Mouse (Mus musculus): ENCODE results near the gene Glipr2. TPM values are rescaled to one million over a fixed set of nuclear protein-coding genes. Genes with fewer than 3 reads are reported as not detected.

Gene Glipr2
- total and polyA plus RNA-seq, 3 experiments, result 60.3 to 146 (median 62.8) TPM

DNA sequence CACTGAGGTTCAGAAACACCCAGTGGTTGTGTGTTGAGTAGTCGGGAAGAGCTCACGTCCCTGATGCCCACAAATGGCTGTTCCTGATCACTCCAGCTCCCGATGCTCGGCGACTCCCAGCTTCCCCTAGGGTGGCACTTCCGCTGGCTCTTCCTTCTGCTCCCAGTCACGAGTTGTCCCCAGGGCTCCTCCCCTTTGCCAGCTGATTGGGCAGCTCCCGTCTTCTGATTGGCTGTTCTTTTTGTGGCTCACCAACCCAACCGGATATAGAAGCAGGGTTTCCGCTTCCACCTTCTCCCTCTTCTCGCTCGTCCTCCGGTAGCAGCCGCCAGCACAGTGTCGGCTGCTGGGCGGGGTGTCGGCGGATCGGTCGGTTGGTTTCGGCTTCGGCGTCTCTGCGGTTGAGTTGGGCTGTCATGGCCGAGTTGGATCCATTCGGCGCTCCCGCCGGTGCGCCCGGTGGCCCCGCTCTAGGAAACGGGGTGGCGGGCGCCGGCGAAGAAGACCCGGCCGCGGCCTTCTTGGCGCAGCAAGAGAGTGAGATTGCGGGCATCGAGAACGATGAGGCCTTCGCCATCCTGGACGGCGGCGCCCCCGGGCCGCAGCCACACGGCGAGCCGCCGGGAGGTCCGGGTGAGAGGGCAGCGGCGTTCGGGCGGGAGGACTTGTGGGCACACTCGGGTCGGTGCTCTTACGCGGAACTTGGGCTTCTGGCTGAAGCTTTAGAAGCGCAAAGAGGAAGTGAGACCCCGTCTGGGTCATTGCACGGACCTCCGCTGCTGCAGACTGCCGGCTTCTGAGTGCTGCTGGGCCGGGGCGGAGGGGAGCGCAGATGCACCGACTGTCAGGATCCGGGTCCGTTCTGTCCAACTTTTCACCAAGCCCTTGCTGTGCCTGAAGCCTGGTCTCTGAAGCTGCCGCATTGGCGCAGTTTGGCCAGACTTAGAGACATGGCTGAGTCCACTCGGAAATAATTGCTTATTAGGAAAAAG, 55.5 kb downstream of the Glipr2 start (continued):
- TF ChIP-seq RCOR1 (conservative IDR thresholded peaks at IDR 0.05; ENCODE audit: low read depth, low read length) (no peak; the same call in 1 of the 2 replicates), TBP (conservative IDR thresholded peaks at IDR 0.05; ENCODE audit: low read depth, low read length) (peak; percentile 92), MAZ (IDR thresholded peaks at IDR 0.05; ENCODE audit: low read depth, low read length) (0 out of 2 replicates have a peak, but pooled peaks have one; percentile 35), ZC3H11A (IDR thresholded peaks at IDR 0.05; ENCODE audit: low read depth, low read length) (no peak), KAT2A (IDR thresholded peaks at IDR 0.05; ENCODE audit: insufficient replicate concordance, low read length) (peak; percentile 70; the same call in 1 of the 2 replicates), ZNF384 (IDR thresholded peaks at IDR 0.05; ENCODE audit: low read depth, low read length) (no peak), ZMIZ1 (IDR thresholded peaks at IDR 0.05; ENCODE audit: low read depth, low read length) (peak; percentile 96), CHD2 (IDR thresholded peaks at IDR 0.05; ENCODE audit: low read length) (peak; percentile 44; the same call in 1 of the 2 replicates), HCFC1 (IDR thresholded peaks at IDR 0.05; ENCODE audit: low read depth, low read length) (peak; percentile 82), E2F4 (IDR thresholded peaks at IDR 0.05; ENCODE audit: insufficient replicate concordance, low read depth, low read length) (no peak), JUN (IDR thresholded peaks at IDR 0.05; ENCODE audit: insufficient read depth, low read depth, low read length) (no peak), MEF2A (IDR thresholded peaks at IDR 0.05; ENCODE audit: borderline replicate concordance, low read depth, low read length) (no peak; the same call in 1 of the 2 replicates), IRF4 (IDR thresholded peaks at IDR 0.05; ENCODE audit: low read depth, low read length) (peak; percentile 67), GABPA (IDR thresholded peaks at IDR 0.05; ENCODE audit: insufficient replicate concordance, low read depth, low read length) (no peak), TCF12 (IDR thresholded peaks at IDR 0.05; ENCODE audit: low read depth, low read length) (peak; percentile 69), UBTF (IDR thresholded peaks at IDR 0.05; ENCODE audit: low read depth, low read length) (peak; percentile 46; the same call in 1 of the 2 replicates), EP300 (IDR thresholded peaks at IDR 0.05; ENCODE audit: low read length) (no peak), ETS1 (conservative IDR thresholded peaks at IDR 0.05; ENCODE audit: low read depth, low read length) (peak; percentile 44), SIN3A (IDR thresholded peaks at IDR 0.05; ENCODE audit: low read length) (peak; percentile 96), MAX (IDR thresholded peaks at IDR 0.05; ENCODE audit: low read length) (peak; percentile 62; the same call in 1 of the 2 replicates)

DNA sequence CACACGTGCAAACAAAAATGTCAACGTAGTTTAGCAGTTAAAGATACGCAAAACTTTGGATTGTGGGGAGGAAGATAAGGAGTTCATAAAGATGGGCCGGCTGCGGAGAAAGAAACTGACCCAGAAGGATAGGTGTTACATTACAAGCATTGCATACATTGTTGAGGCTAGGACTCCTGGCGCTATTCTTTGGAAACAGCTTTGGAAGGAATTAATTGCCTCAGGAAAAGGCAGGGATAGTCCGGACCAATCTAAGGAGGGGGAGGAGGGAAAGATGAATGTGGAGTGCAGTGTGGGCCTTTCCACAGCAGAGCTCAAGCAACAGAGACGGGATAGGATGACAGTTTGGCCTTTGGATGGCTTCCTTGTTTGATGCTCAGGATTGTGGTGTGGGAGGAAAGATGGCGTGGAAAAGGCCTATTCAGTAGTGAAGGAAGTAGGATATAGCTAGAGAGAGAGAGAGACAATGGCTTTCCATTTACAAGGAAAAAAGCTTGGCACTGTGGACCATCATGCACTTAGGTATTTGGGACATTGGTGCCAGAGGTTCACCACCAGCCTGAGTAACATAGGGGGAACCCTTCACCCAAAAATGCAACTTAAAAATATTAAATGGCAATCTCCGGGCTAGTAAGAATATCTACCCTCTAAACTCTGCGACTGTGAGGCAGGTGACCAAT, 56.3 kb downstream of the Glipr2 start:
- Histone ChIP-seq H3K9ac (ENCODE audit: insufficient read depth, low read depth) (peak overlapping the region; percentile 98), H3K4me3 (replicated peaks in 1 of 3; ENCODE audit: low read depth in 2 of 3, low read length in 2 of 3, poor library complexity in 1 of 3) (peak overlapping the region; percentile 63 to 90 (median 85)), H3K9me3 (replicated peaks; ENCODE audit: low read length) (no peaks in the 10 kb centered on the region), H3K27me3 (replicated peaks) (no peaks in the 10 kb centered on the region), H3K4me1 (ENCODE audit: control insufficient read depth in 1 of 2, insufficient read depth in 2 of 2) (peaks cover 6 to 45% of the 10 kb centered on the region in 2 experiments; a peak in 3 of 4 replicates), H3K27ac (ENCODE audit: insufficient read depth, low read depth) (no peak overlapping the region), H3K4me2 (ENCODE audit: insufficient read depth, low read depth, poor library complexity, severe bottlenecking) (peak overlapping the region; percentile 96), H3K36me3 (replicated peaks in 1 of 2; ENCODE audit: control insufficient read depth in 1 of 2, insufficient read depth in 1 of 2, low read length in 1 of 2) (peaks cover 7 to 49% of the 10 kb centered on the region in 2 experiments), H3K79me2 (replicated peaks; ENCODE audit: control insufficient read depth, extremely low read depth, insufficient read depth, poor library complexity, severe bottlenecking) (peaks cover 60% of the 10 kb centered on the region)
- dilution Hi-C loops (cut with MboI; ENCODE audit: extremely low pct_ligation_motif_present, extremely low pct_unique_long_range_greater_than_20kb, low sequenced_read_pairs), result no loop called here
- in situ Hi-C loops (cut with MboI; ENCODE audit: low pct_ligation_motif_present, low pct_unique_long_range_greater_than_20kb, low sequenced_read_pairs), result no loop called here
- TF ChIP-seq MYC (IDR thresholded peaks at IDR 0.05; ENCODE audit: low read depth, low read length), result no peak
- no peak for TF ChIP-seq UBTF (IDR thresholded peaks at IDR 0.05; ENCODE audit: low read depth, low read length)
- no peak for TF ChIP-seq POLR2A (IDR thresholded peaks at IDR 0.05; ENCODE audit: low read depth, low read length)
- no peak for TF ChIP-seq ELF1 (IDR thresholded peaks at IDR 0.05; ENCODE audit: low read depth, low read length)
- TF ChIP-seq ZMIZ1 (IDR thresholded peaks at IDR 0.05; ENCODE audit: low read depth, low read length), result no peak
- no peak for TF ChIP-seq USF1 (IDR thresholded peaks at IDR 0.05; ENCODE audit: low read depth, low read length)
- no peak for TF ChIP-seq ZKSCAN1 (IDR thresholded peaks at IDR 0.05; ENCODE audit: borderline replicate concordance, low read depth, low read length)
- no peak for TF ChIP-seq BHLHE40 (IDR thresholded peaks at IDR 0.05; ENCODE audit: low read depth, low read length)
- TF ChIP-seq RAD21 (IDR thresholded peaks at IDR 0.05; ENCODE audit: low read depth, low read length), result no peak
- TF ChIP-seq POLR2AphosphoS2 (IDR thresholded peaks at IDR 0.05; ENCODE audit: low read depth, low read length), result no peak
- DNase-seq (ENCODE audit: extremely low read depth), result no peak

Data from CH12.LX (cell line).